Mouse (Mus musculus): Measurements from ENCODE around the gene Uroc1. TPM values are rescaled to one million over a fixed set of nuclear protein-coding genes. Genes with fewer than 3 reads are reported as not detected.

The Uroc1 gene
- polyA plus RNA-seq (2012; rRNA removed), result 0.03 TPM in 1 of 2 replicates, not detected in the other

DNA sequence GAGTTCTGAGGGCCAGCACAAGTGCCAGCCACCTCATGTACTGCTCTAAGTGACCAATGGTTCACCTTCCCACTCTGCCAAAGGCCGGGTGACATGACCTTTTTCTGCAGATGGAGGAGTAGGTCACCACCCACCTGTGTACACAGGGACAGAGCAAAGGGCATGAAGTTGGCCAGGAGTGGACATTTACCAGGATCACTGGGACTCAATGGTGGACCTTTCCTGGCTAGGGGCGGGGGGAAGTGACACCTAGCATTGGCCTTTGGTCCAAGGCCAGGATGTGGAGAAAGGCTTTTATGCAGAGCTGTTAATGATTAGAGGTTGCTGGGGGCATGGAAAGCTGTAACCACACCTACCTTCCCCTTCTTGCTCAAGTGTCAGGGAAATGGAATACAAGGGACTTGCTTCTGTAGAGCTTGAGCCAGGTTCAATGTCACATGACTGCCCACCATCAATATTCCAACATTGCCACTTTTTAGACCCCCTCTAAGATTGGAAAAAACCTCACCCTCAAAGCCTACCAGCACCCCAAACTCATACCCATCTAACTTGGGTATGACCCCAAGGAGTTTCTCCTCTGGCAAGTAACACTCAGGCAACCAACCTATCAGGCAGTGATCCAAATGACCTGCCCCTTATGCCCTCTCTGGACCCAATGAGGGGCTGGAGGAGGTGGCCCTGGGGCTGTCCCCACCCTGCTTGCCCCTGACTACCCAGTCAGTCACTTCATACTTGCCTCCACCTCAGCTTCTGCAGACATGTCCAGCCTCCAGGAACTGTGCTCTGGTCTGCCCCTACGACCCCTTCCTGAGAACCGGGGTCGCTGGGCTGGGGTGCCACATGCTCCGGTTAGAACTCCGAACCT, at the start of gene Uroc1:
Uroc1 (plus strand) TSS at position 724 of the 865 bp plus-strand sequence.
- DNase-seq (ENCODE audit: low read depth), result no peak
- TF ChIP-seq CTCF (IDR thresholded peaks at IDR 0.05; ENCODE audit: borderline replicate concordance, extremely low read depth, insufficient read depth, insufficient read length), result no peak
- TF ChIP-seq POLR2A (IDR thresholded peaks at IDR 0.05; ENCODE audit: borderline replicate concordance, extremely low read depth, insufficient read depth, insufficient read length, poor library complexity, severe bottlenecking), result no peak

DNA sequence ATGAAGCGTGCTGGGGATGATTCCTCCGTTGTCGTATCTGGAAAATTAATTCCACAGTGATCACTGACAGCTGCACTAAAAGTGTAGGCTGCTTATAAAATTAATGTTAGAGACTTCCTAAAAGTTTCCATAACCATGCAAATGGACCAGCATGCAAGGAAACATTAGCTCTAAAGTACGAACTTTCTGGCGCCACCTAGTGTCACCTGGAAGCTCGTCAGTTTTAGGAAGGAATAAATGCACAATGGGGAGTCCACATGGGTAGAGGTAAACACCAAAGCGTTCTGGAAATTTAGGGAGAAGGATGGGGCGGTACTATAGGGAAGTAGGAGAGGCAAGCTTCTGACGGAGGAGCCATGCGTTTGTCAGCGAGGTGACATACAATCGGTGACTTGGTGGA, 44.8 kb upstream of the Uroc1 start:
- TF ChIP-seq POLR2A (IDR thresholded peaks at IDR 0.05; ENCODE audit: borderline replicate concordance, extremely low read depth, insufficient read depth, insufficient read length, poor library complexity, severe bottlenecking) (no peak), CTCF (IDR thresholded peaks at IDR 0.05; ENCODE audit: borderline replicate concordance, extremely low read depth, insufficient read depth, insufficient read length) (peak; percentile 35; the same call in 1 of the 2 replicates)
- DNase-seq (ENCODE audit: low read depth), result peak; percentile 7

- TF ChIP-seq CTCF (IDR thresholded peaks at IDR 0.05; ENCODE audit: borderline replicate concordance, extremely low read depth, insufficient read depth, insufficient read length), result no peak
- TF ChIP-seq POLR2A (IDR thresholded peaks at IDR 0.05; ENCODE audit: borderline replicate concordance, extremely low read depth, insufficient read depth, insufficient read length, poor library complexity, severe bottlenecking), result no peak
Measured at GRCm38 (mm10) chr6:90300919-90301318, 32.2 kb upstream of the Uroc1 start, which contains the start of gene BC048671. TSS of gene BC048671 (plus strand) at chr6:90301219.

GRCm38 (mm10) chr6:90306315-90306975, 26.6 kb upstream of the Uroc1 start:
- DNase-seq (ENCODE audit: low read depth), result no peak
- no peak for TF ChIP-seq POLR2A (IDR thresholded peaks at IDR 0.05; ENCODE audit: borderline replicate concordance, extremely low read depth, insufficient read depth, insufficient read length, poor library complexity, severe bottlenecking)
- no peak for TF ChIP-seq CTCF (IDR thresholded peaks at IDR 0.05; ENCODE audit: borderline replicate concordance, extremely low read depth, insufficient read depth, insufficient read length)

More at GRCm38 (mm10) chr6:90300919-90301318, 32.2 kb upstream of the Uroc1 start, which contains the start of gene BC048671:
- DNase-seq (ENCODE audit: low read depth), result no peak

- no peak for DNase-seq (ENCODE audit: low read depth)
- no peak for TF ChIP-seq POLR2A (IDR thresholded peaks at IDR 0.05; ENCODE audit: borderline replicate concordance, extremely low read depth, insufficient read depth, insufficient read length, poor library complexity, severe bottlenecking)
- TF ChIP-seq CTCF (IDR thresholded peaks at IDR 0.05; ENCODE audit: borderline replicate concordance, extremely low read depth, insufficient read depth, insufficient read length), result no peak
Measured at GRCm38 (mm10) chr6:90308839-90309778, 24.0 kb upstream of the Uroc1 start.

GRCm38 (mm10) chr6:90315961-90316360, 17.1 kb upstream of the Uroc1 start:
- no peak for DNase-seq (ENCODE audit: low read depth)
- TF ChIP-seq POLR2A (IDR thresholded peaks at IDR 0.05; ENCODE audit: borderline replicate concordance, extremely low read depth, insufficient read depth, insufficient read length, poor library complexity, severe bottlenecking), result no peak
- no peak for TF ChIP-seq CTCF (IDR thresholded peaks at IDR 0.05; ENCODE audit: borderline replicate concordance, extremely low read depth, insufficient read depth, insufficient read length)

DNA sequence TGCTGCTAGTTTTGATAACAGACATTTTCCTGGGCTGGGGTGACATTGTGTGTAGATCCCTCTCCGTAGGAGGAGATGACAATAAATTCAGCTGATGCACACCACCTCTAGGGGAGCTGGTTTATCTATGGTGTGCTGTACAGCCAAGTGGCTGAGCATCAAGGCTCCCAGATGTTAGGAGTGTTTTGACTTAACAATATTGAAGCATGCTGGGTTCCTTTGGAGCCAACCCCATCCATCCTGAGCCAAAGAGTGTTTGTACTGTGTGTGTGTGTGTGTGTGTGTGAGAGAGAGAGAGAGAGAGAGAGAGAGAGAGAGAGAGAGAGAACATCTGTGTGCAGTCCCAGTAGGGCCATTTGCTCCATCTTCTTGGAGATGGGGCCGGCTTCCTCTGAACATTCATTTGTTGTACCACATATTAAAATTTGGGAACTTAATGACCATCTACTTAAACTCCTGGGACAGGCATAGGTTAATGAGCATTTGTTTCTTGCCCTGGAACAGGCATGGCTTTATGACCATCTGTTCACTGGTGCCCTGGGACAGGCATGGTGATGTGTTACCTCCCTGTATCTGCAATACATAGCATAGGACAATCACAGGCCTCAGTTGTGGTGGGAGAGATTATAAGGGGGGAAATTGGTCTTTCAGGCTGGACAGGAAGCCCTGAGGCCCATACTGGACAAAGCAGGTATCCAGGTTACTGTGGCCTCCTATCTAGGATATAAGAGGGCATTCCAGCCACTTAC, 15.4 kb upstream of the Uroc1 start:
- no peak for DNase-seq (ENCODE audit: low read depth)

DNA sequence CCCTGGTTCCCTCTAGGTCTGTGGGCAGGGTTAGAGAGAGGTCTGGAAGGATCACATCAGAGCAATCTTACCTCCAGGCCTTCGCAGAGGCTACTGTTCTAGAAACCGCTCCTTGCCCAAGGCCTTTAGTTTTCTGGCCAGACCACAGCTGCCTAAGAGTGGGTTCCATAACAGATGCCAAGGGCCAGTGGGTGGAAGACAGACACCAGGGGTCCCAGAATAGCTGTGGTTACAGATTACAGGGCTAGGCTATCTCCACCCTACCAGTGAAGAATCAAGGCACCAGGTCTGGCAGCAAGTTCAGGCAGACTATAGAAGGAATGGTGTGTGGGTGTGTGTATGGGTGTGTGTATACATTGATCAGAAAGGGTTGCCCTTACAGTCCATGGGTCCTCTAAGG, 14.1 kb upstream of the Uroc1 start:
- TF ChIP-seq POLR2A (IDR thresholded peaks at IDR 0.05; ENCODE audit: borderline replicate concordance, extremely low read depth, insufficient read depth, insufficient read length, poor library complexity, severe bottlenecking), result no peak
- TF ChIP-seq CTCF (IDR thresholded peaks at IDR 0.05; ENCODE audit: borderline replicate concordance, extremely low read depth, insufficient read depth, insufficient read length), result no peak
- no peak for DNase-seq (ENCODE audit: low read depth)

More for the DNA sequence above, 15.4 kb upstream of the Uroc1 start:
- TF ChIP-seq POLR2A (IDR thresholded peaks at IDR 0.05; ENCODE audit: borderline replicate concordance, extremely low read depth, insufficient read depth, insufficient read length, poor library complexity, severe bottlenecking), result no peak
- no peak for TF ChIP-seq CTCF (IDR thresholded peaks at IDR 0.05; ENCODE audit: borderline replicate concordance, extremely low read depth, insufficient read depth, insufficient read length)

- TF ChIP-seq CTCF (IDR thresholded peaks at IDR 0.05; ENCODE audit: borderline replicate concordance, extremely low read depth, insufficient read depth, insufficient read length) (no peak), POLR2A (IDR thresholded peaks at IDR 0.05; ENCODE audit: borderline replicate concordance, extremely low read depth, insufficient read depth, insufficient read length, poor library complexity, severe bottlenecking) (no peak)
- DNase-seq (ENCODE audit: low read depth), result no peak
Measured at GRCm38 (mm10) chr6:90319475-90320191, 13.5 kb upstream of the Uroc1 start.

Measured in brain, embryonic 14.5 days (tissue).